Comparison of ENCODE assay signal across 8 mouse cellular contexts in genomic region chr1:72873078-72873477, GRCm38 (mm10). TPM values are rescaled to one million over a fixed set of nuclear protein-coding genes. Genes with fewer than 3 reads are reported as not detected.
DNase-seq lines count a peak whose midpoint lies in the region; ATAC-seq and TF ChIP-seq lines count a peak whose summit lies in the region.

No protein-coding gene starts in this region.

- peak overlapping the region; percentile 95 for H3K27ac ChIP-seq in heart, embryonic 13.5 days (replicated peaks)
- H3K27ac ChIP-seq in hindbrain, embryonic 12.5 days: no peak overlapping the region
- peak overlapping the region; percentile 92; the same call in 1 of the 2 replicates for H3K27ac ChIP-seq in midbrain, postnatal 0 days (ENCODE audit: low read depth, low read length)

- H3K4me3 ChIP-seq in heart, embryonic 13.5 days: peak overlapping the region; percentile 75
- peak overlapping the region; percentile 60 for H3K4me3 ChIP-seq in hindbrain, embryonic 12.5 days
- H3K4me3 ChIP-seq in midbrain, postnatal 0 days (ENCODE audit: low read depth, low read length): peak overlapping the region; percentile 57

- intact Hi-C loops in heart, postnatal 36 days (cut with DNase I): loop anchor here (5.0 to 10.0 kb wide), 2 partner anchors 132 to 499 kb away; no protein-coding TSS in a partner anchor

- H3K9me3 ChIP-seq in heart, embryonic 13.5 days: no peaks in the 10 kb centered on the region
- no peaks in the 10 kb centered on the region for H3K9me3 ChIP-seq in hindbrain, embryonic 12.5 days (replicated peaks)
- no peaks in the 10 kb centered on the region for H3K9me3 ChIP-seq in midbrain, postnatal 0 days (ENCODE audit: low read length)

- peak overlapping the region; percentile 95 for H3K4me2 ChIP-seq in heart, embryonic 13.5 days
- peak overlapping the region; percentile 96 for H3K4me2 ChIP-seq in hindbrain, embryonic 12.5 days (replicated peaks)
- peak overlapping the region; percentile 91 for H3K4me2 ChIP-seq in midbrain, postnatal 0 days (ENCODE audit: low read depth, low read length, poor library complexity, severe bottlenecking)

- DNase-seq in heart, postnatal 36 days: no peak
- DNase-seq in cerebellum, postnatal 36 days: peak; percentile 34 to 40
- peak; percentile 27 for DNase-seq in midbrain, postnatal 0 days (ENCODE audit: low spot score)
- DNase-seq in right cerebral cortex, adult 18-20 months: no peak
- no peak for DNase-seq in layer of hippocampus, postnatal 14 days (ENCODE audit: low spot score in 2 of 2)
- no peak for DNase-seq in lung, postnatal 10 days

- H3K36me3 ChIP-seq in heart, embryonic 13.5 days: peaks cover 7% of the 10 kb centered on the region; the same call in 1 of the 2 replicates
- H3K36me3 ChIP-seq in hindbrain, embryonic 12.5 days: no peaks in the 10 kb centered on the region
- no peaks in the 10 kb centered on the region for H3K36me3 ChIP-seq in midbrain, postnatal 0 days (ENCODE audit: insufficient read depth, low read length)

- H3K27me3 ChIP-seq in heart, embryonic 13.5 days (replicated peaks): peaks cover 5% of the 10 kb centered on the region; the same call in 1 of the 2 replicates
- peaks cover 31% of the 10 kb centered on the region for H3K27me3 ChIP-seq in hindbrain, embryonic 12.5 days
- H3K27me3 ChIP-seq in midbrain, postnatal 0 days (ENCODE audit: insufficient read depth, low read length): no peaks in the 10 kb centered on the region

- no peak for TF ChIP-seq CTCF in midbrain, postnatal 0 days (IDR thresholded peaks at IDR 0.05)

- H3K4me1 ChIP-seq in heart, embryonic 13.5 days: peaks cover 63% of the 10 kb centered on the region
- H3K4me1 ChIP-seq in hindbrain, embryonic 12.5 days: peaks cover 60% of the 10 kb centered on the region
- 0 out of 2 replicates have a peak, but pooled peaks cover 5% of the 10 kb centered on the region for H3K4me1 ChIP-seq in midbrain, postnatal 0 days (ENCODE audit: insufficient read depth, low read length)

- no peak for ATAC-seq in heart, embryonic 13.5 days (ENCODE audit: extremely low read depth, insufficient number of reproducible peaks, low FRiP score, low TSS enrichment)
- 0 out of 2 replicates have a peak, but pooled peaks have one; percentile 5 for ATAC-seq in hindbrain, embryonic 12.5 days (ENCODE audit: low FRiP score)
- no peak for ATAC-seq in midbrain, postnatal 0 days (ENCODE audit: low FRiP score)

- WGBS in heart, embryonic 13.5 days: under 1% methylated on average over 16 of the region's 16 CpGs
- 2% methylated on average over 16 of the region's 16 CpGs for WGBS in hindbrain, embryonic 12.5 days
- 1% methylated on average over 16 of the region's 16 CpGs for WGBS in midbrain, postnatal 0 days

- H3K9ac ChIP-seq in heart, embryonic 13.5 days: peak overlapping the region; percentile 91
- peak overlapping the region; percentile 76 for H3K9ac ChIP-seq in hindbrain, embryonic 12.5 days
- H3K9ac ChIP-seq in midbrain, postnatal 0 days (replicated peaks; ENCODE audit: low read length, poor library complexity, severe bottlenecking): peak overlapping the region; percentile 65

RNA-seq across cellular contexts. Expression of gene Igfbp5, which starts 1.6 kb away (rescaled TPM):
- polyA plus RNA-seq in heart, embryonic 13.5 days (2015; fragmentation: Nextera tagmentation; extraction: Ambion mirVana): 110 and 126 TPM in 2 replicates
- total RNA-seq in heart, postnatal 36 days (2021): 100 to 1,000 TPM in 1 of 2 experiments, 10 to 100 TPM in 1; 95.6 to 123 TPM
- 69.6 and 99.7 TPM in 2 replicates for polyA plus RNA-seq in hindbrain, embryonic 12.5 days (2016; fragmentation: Nextera tagmentation; extraction: Ambion mirVana)
- total RNA-seq in midbrain, postnatal 0 days (2014; rRNA removed): 109 and 127 TPM in 2 replicates
- 42.8 and 47.4 TPM in 2 replicates for polyA plus RNA-seq in midbrain, postnatal 0 days (2015; fragmentation: Nextera tagmentation; extraction: Ambion mirVana)
- 10 to 100 TPM; 61.5 to 66.8 TPM for total RNA-seq in layer of hippocampus, postnatal 14 days (2021)

RNA-seq across cellular contexts. Expression of gene Igfbp2, which starts 48.8 kb away (rescaled TPM):
- 85.0 and 87.3 TPM in 2 replicates for polyA plus RNA-seq in heart, embryonic 13.5 days (2015; fragmentation: Nextera tagmentation; extraction: Ambion mirVana)
- total RNA-seq in heart, postnatal 36 days (2021): under 1 TPM in 1 of 2 experiments, not detected in 1; 0.22 TPM
- polyA plus RNA-seq in hindbrain, embryonic 12.5 days (2016; fragmentation: Nextera tagmentation; extraction: Ambion mirVana): 548 and 549 TPM in 2 replicates
- 432 and 450 TPM in 2 replicates for total RNA-seq in midbrain, postnatal 0 days (2014; rRNA removed)
- polyA plus RNA-seq in midbrain, postnatal 0 days (2015; fragmentation: Nextera tagmentation; extraction: Ambion mirVana): 272 and 323 TPM in 2 replicates
- total RNA-seq in layer of hippocampus, postnatal 14 days (2021): 100 to 1,000 TPM in 1 of 2 experiments, 10 to 100 TPM in 1; 56.4 to 116 TPM

Comparison
In these comparisons a context has a peak if more than half of its experiments do, and no peak if none do; other contexts are left out.
1. DNase-seq: peak in cerebellum, postnatal 36 days (2 of 2) and midbrain, postnatal 0 days (single experiment); none in heart, postnatal 36 days (0 of 2), right cerebral cortex, adult 18-20 months (single experiment), layer of hippocampus, postnatal 14 days (0 of 2) and lung, postnatal 10 days (single experiment).
2. RNA of gene Igfbp2, which starts 48.8 kb away (total RNA-seq): 432 to 450 TPM in midbrain, postnatal 0 days and 56.4 to 116 TPM in layer of hippocampus, postnatal 14 days; 0.22 TPM in heart, postnatal 36 days; every median in the first group is over 10 times any median in the second.
3. Peak in every context shown above with its lines, with median percentiles within 50 percentile points of each other: H3K4me2 ChIP-seq, H3K4me3 ChIP-seq and H3K9ac ChIP-seq.